Mouse (Mus musculus) right cerebral cortex, adult 18-20 months (tissue): ENCODE data around the gene Slc15a4.

Source experiments
- DNase-seq: peaks from one replicate; pipeline ENCODE4 v3.0.0; 2022; ENCODE audit warnings: mixed read lengths

Gene Slc15a4

DNA sequence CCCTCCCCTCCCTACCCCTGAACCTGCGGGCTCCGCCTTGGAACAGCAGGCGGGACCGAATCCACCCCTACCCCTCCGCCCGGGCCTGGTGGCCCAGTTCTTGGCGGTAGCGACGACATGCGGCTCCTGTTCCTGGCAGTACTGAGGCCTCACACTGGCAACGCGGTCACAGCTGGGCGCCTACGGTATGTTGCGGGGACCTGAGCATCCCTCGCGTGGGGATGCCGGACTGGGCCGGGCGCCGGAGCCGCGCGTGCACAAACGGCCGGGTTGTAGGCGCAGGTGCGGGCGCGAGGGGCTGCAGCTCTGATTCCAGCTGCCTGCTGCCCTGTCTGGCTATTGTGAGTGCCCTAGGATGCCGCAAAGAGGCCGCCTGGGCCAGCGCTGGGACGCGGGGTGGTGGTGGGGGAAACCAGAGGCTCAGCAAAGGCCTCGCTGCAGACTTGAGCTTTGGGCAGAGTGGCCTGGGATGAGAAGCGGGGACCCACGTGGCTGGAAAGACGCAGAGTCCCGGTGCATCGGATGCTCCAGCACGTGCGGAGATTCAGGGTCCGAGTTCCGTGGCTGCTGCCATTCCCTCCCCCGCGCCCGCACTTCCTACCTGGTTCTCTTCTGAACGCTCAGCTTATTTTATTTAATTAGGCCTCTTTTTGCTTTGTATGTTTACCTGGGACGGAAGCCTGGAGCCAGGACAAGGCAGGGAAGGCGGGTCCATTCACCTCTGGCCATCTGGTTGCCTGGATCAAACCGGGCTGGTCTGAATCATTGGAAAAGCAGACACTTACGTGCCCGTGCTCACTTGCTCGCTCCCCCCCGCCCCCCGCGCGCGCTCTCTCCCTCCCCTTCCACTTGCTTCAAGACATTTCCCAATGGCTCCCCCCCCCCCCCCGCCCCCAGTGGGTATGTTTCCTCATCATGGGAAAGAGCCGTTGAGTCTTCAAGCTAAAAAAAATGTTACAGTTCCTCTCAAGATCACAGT lies at the start of gene Slc15a4, which contains the start of gene Glt1d1:
Gene Slc15a4 (minus strand): TSS at position 731 of the 979 bp plus-strand sequence.
Gene Glt1d1 (plus strand): TSS at position 96 of the 979 bp plus-strand sequence.
- DNase-seq, result peak; percentile 60

DNA sequence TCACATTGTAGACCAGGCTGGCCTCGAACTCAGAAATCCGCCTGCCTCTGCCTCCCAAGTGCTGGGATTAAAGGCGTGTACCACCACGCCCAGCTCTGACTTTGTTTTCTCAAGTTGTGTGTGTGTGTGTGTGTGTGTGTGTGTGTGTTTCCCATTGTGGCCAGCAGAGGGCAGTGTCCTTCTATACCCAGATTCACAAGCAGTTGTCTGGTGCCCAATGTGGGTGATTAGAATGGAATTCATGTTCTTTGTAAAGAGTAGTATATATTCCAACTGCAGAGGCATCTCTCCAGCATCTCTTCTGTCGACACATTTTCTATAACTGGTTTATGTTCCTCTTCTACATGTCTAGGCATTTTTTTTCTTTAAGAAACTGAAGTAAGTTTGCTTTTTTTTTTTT lies 45.8 kb upstream of the Slc15a4 start:
- no peak for DNase-seq

DNA sequence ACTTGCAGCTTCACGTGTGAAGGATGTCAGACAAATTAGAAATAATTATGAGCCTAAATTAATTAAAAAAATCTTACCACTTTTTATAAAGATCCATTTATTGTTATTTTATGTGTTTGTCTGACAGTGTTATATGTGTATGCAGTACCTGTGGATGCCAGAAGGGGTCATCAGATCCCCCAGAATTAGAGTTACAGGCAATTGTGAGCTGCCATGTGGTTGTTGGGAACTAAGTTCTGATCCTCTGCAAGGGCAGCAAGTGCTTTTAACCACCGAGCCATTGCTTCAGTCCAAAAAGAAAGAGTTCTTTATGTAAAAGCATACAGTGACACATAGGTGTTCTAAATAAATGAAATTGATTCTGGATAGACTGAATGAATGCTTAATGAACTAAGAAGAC lies 44.9 kb upstream of the Slc15a4 start:
- DNase-seq, result no peak

DNA sequence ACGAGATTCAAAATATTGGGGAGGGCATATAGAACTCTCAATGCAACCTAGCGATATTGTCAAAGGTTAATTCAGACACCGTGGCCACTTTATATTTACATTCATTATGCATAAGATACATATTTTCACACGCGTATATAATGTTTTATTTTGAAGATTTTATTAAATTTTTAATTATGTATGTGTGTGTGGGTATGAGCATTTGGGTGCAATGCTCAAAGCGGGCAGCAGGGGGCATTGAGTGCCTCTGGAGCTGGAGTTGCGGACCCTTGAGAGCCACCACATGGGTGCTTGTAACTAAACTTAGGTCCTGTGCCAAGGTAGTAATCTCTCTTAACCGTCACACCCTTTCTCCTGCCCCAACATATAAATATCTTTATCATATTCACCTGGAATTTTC lies 41.2 kb upstream of the Slc15a4 start:
- DNase-seq, result no peak

DNA sequence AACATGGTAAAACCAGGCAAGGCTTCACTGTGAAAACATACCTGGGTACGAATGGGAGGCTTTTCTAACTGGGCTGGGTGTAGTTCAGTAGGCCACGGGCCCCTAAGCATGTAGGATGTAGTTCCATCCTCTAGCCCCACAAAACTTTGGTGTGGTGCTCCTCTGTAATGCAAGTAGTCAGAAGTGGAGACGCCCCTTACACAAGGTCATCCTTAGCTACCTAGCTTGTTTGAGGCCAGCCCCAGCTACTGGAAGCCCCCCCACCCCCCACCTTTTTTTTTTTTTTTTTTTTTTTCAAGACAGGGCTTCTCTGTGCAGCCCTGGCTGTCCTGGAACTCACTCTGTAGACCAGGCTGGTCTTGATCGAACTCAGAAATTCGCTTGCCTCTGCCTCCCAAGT lies 28.3 kb upstream of the Slc15a4 start:
- no peak for DNase-seq

- DNase-seq, result no peak
These were observed 27.6 kb upstream of the Slc15a4 start for GRCm38 (mm10) chr5:127660267-127660666.

DNA sequence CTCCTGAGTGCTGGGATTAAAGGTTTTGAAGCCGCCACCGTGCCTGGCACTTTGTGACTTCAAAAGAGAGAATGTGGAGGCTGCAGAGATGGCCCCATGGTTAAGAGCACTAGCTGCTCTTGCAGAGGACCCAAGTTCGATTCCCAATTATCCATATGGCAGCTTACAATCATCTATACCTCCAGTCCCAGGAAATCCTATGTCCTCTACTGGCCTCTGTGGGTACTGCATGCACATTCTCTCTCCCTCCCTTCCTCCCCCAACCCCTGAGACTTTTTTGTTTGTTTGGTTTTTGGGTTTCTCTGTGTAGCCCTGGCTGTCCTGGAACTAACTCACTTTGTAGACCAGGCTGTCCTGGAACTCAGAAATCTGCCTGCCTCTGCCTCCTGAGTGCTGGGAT lies 26.6 kb upstream of the Slc15a4 start:
- DNase-seq, result no peak

DNA sequence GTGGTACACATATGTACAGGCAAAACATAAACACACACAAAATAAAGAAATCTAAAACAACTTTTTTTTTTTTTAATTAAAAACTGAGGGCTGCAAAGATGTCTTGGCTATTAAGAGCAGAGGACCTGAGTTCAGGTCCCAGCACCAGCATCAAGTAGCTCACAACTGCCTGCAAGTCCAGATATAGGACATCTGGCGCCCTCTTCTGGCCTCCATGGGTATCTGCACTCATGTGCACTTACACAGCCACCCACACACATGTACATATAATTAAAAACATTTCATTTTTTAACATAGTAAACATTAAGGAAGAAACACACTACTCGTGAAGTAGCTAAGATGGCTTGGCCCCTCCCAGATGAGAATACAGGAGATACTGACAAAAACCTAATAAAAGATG lies 25.6 kb upstream of the Slc15a4 start:
- no peak for DNase-seq

DNA sequence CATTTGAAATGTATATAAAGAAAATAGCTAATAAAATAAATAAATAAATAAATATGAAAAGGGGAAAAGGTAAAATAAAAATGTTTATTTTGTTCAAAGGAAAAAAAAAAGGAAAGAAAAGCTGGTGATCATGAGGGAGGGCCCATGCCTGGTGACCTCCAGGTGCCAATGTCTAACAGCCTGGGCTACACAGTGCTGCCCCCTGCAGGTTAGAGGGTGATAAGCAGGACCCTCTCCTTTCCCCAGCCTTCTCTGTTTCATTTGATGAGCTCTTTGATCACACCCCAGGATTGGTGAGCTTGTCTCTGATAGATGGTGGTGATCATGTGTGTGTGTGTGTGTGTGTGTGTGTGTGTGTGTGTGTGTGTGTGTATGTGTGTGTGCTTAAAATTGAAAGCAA lies 16.4 kb upstream of the Slc15a4 start:
- DNase-seq, result peak; percentile 10

GRCm38 (mm10) chr5:127648046-127648445 lies 15.3 kb upstream of the Slc15a4 start:
- peak; percentile 57 for DNase-seq

GRCm38 (mm10) chr5:127641185-127641958 lies 8.7 kb upstream of the Slc15a4 start:
- no peak for DNase-seq

DNA sequence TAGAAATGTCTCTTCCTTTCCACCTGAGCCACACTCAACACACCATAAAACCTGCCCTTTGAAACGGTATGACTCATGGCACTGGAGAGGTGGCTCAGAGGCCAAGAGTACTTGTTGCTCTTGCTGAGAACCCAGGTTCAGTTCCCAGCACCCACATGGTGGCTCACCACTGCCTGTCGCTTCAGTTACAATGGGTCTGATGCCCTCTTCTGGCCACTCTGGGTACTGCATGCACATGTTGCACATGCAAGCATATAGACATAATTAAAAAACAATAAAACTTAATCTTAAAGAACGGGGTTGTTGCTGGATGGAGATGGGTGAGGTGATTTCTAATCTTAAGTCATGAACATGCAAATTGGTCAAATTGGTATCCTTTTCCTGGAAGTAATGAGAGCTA lies 7.7 kb upstream of the Slc15a4 start:
- no peak for DNase-seq

DNA sequence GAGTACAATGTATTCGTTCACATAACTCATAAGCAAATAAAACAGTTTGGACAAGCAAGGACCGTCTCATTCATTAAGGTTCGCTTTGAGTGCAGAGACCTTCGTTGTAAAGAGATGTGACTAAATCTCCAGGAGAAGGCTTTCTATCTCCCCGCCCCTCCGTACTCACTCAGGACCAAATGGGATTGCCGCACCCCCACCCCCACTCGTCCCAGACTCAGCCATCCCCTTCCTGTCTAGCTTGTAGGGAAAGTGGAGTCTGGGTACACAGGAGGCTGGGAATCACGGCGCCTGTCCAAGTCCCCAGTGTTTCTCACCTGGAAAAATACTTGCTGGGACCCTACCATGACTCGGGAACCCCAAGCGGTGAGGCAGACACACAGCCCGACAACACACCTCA lies 6.9 kb upstream of the Slc15a4 start:
- no peak for DNase-seq

DNA sequence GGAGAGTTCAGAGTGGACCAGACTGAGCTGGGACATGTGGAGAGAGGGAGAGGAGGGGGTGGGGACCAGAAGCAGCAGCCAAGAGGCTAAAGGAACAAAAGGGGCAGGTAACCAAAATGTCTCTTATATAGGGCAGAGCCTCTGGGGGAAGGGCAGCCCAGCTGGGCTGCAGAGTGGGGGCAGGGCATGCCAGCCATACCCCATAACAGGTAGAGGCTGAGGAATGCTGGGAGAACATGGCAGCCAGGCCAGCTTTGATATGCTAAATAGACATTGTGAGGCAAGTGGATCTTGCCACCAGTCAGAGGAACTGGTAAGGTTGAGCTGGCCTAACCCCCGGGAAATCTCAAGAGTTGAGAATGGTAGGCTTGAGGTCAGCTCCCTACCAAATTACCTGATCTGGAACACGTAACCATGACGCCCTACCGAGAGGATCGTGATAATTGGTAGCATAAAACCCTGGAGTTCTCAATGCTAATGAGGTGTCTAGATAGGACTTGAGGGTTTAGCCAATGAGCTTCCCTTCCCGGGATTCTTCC lies 6.4 kb upstream of the Slc15a4 start:
- DNase-seq, result no peak

DNA sequence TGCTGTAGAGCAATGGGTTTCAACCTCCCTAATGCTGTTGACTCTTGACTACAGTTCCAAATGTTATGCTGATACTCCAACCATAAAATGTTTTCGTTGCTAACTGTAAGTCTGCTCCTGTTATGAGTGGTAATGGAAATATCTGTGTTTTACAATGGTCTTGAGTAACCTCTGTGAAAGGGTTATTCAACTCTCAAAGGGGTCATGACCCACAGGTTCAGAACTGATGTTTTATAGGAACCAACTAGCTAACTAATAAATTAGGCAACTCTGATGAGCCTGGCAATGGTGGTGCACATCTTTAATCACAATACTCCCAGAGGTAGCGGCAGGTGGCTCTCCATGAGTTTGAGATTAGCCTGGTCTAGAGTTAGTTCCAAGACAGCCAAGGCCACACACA lies 5.5 kb upstream of the Slc15a4 start:
- DNase-seq, result no peak

DNA sequence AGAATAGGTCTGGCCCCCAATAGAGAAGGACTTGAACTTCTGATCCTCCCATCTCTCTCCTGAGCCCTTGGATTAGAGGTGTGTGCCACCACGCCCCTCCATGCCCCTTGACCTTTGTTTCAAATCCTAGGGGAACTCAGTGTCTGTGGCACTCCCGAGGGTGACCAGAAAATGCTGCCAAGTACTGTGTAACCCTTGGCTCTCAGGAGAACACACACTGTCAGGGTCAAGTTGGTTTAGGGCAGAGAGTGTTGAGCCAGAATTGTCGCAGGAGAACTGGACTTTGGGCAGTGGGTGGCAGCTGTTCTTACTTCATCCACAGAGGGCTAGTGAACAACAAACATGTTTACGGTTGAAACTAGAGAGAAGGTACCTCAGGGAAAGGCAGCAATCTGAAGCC lies 4.9 kb upstream of the Slc15a4 start:
- DNase-seq, result no peak

DNA sequence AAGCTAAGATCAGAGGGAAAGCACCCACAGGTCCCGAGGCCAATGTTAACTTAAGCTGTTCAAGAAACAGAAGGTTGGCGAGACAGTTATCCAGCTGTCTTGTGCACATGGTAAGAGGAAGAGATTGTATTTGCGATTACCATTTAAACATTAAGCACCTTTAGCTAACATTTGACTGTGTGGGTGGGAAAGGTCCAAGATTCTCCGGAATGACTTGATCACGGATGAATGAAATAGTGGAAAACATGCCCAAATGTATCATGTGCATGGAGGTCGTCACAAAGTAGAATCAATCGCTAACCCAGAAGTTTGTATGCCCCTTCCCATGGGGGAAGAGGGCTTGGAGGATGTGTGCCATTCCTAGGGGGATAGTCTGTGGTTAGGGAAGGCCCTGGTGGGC lies 969 bp upstream of the Slc15a4 start:
- DNase-seq, result no peak

- DNase-seq, result no peak
These were observed 491 bp upstream of the Slc15a4 start for GRCm38 (mm10) chr5:127633188-127633587.

DNA sequence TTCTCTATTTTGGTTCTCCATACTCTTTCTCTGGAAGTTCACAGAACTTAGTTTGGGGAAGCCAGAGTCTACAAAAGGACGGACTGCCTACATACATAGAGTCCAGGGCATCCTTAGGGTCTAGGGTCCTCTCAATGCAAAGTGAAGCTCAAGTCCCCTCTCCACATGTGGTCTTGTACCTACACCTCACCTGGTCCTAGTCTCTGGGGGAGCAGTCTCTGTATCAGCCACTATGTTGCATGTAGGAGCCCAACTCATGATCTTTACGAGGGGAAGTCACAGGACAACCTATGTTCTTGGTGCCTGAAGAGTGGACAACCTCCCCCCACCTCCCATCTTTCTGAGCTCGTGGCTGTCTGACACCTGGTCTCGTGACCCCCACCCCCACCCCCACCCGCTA lies 1.0 kb downstream of the Slc15a4 start:
- DNase-seq, result no peak

- no peak for DNase-seq
These were observed 5.5 kb downstream of the Slc15a4 start for GRCm38 (mm10) chr5:127627242-127627641.

DNA sequence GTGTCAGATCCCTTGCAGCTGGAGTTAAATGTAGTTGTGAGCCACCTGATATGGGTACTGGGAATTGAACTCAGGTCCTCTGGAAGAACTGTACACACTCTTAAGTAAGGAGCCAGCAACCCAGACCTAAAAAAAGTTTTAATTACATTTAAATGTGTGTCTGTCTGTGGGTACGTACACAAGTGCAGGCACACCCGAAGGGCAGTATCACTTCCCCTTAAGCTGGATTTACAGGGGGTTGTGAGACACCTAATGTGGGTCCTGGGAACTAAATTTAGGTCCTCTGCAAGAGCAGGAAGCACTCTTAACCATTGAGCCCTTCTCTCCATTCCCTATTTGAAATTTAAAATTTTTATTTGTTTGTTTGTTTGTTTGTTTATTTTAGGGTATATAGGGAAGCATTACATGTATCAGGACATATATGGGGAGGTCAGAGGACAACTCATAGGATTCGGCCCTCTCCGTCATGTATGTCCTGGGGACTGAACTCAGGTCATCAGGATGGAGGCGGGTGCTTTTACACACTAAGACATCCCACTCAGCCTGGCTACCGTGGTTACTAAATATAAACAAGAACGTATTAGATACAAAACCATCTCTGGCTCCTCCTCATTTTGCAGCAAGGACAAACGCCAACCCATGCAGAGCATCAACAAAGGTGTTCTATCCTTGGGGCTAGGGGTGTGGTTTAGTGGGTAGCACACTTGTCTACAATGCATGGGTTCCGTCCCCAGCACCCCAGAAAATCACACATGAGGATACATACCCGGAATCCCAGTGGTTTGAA lies 8.1 kb downstream of the Slc15a4 start:
- no peak for DNase-seq

GRCm38 (mm10) chr5:127621108-127621507 lies 11.6 kb downstream of the Slc15a4 start:
- no peak for DNase-seq

DNA sequence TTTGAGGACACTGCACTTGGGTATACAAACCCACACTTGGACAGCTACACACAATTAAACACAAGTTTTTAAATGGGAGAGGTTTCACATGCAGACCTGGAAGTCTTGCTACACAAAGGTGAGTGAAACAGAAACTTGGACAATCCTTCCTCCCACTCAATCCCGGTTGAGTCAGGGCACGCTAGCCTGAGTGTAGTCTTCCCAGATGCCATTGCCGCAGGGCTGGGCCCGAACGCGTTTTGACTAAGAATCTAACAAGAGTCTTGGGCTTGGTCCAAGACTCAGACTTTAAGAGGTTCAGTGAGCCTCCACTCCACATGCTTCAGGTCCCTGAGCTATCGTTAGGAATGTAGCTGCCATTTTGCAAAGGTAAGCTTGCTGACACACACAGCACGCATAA lies 12.3 kb downstream of the Slc15a4 start:
- DNase-seq, result no peak
